Mouse (Mus musculus) thymus, postnatal 14 days (tissue): ENCODE results near the gene Tmem251.

ENCODE experiments used
- DNase-seq: peaks from one replicate; pipeline ENCODE4 v3.0.0; 2021

Gene Tmem251

DNA sequence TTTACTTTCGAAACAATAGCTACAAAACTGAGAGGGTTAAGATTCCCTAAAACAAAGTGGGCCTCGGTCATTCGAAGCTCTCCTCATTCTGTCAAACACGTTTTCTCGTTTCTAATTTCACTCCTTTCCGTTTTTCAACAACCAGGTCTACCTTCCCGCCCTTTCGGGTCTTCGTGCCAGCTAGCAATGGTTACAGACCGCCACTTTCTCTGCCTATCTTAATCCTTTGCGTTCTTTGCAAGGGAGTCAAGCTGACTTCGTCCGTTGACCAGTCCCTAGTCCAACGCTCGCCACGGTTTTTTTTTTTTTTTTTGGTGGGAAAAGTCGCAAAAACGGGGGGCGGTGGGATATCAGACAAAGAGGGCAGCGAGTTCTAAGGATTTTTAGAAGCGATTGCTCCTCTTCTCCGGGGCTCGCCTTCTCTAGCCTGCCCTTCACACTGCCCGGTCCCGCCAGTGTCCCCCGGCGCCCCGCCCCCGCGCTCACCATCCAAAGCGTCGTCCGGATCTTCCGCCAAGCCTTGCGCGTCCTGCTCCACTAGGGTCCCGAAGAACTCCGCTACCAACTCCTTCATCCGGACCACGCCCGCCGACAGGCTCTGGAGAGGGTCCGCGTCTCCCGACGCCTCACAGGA is 13.6 kb downstream of the Tmem251 start:
- DNase-seq: no peak

DNA sequence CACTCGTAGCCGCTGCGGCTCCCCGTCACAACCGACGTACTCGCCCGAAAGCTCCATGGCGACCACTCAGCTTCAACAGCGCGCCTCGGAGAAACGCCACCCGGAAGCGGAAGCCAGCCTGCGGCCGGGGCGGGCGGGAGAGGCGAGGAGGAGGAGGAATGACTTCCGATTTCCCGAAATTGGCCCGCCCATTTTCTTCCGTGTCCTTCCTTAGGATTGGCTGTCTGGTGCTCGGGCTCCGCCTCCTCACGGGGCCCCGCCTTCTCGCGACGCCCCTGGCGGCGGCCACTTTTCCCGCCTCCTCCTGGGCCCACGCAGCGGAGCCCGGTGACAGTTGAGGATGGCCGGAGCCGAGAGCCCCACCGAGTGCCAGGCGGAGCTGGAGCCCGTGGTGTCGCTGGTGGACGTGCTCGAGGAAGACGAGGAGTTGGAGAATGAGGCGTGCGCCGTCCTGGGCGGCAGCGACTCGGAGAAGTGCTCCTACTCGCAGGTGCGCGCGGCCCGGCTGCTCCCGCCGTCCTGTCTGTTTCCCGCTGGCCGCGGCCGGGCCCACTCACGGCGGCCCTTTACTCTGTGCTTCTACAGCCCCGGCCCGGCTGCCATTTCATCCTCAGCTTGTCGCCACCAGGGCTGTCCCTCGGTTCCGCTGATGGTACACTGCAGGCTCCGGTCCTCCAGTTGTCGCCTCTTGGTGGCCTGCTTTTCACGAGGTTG is 14.3 kb downstream of the Tmem251 start, which contains the start of the genes Gm28051, Gon7 and Ubr7:
Gene Gm28051, minus strand, starts transcription at position 77 of the 714 bp plus-strand sequence.
Gene Gon7, minus strand, starts transcription at position 115 of the 714 bp plus-strand sequence.
Gene Ubr7, plus strand, starts transcription at position 279 of the 714 bp plus-strand sequence.
- DNase-seq: peak; percentile 97

DNA sequence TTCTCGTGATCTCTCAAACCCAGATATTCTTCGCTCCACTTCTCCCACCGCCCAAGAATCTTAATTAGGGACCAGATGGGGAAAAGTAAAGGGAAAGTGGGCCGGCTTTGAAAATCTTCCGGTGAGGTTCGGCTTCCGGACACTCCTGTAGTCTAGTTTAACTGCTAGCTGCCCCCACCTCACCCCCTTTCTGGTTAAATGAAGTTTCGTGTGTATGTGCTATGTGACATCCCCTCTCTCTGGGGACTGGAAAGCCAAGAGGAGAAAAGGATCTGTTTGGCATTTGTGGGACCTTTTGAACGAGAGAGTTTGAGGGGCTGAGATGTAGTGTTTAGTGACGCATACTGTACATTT is 14.8 kb downstream of the Tmem251 start, which contains the start of gene Gm20604:
Gene Gm20604, minus strand, starts transcription at position 270 of the 354 bp plus-strand sequence.
- DNase-seq: no peak

DNA sequence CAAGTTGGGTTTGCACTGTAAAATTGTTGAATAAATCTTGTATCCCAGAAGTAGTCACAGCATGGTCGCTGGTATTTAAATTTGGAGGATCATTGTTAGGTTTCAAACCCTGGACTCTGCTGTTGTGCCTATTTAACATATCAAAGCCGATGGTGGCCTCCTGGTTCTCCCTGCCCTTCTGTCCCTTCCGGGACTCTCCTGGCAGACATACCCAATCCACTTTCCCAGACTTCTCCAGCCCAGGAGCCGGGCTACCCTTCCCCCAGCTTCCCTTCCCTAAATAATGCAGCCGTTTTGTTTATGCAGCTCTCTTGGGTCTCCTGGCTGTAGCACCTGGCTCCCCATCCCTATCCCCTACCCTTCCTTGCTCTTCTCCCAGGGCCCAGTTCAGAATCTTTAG is 15.4 kb downstream of the Tmem251 start:
- no peak for DNase-seq

DNA sequence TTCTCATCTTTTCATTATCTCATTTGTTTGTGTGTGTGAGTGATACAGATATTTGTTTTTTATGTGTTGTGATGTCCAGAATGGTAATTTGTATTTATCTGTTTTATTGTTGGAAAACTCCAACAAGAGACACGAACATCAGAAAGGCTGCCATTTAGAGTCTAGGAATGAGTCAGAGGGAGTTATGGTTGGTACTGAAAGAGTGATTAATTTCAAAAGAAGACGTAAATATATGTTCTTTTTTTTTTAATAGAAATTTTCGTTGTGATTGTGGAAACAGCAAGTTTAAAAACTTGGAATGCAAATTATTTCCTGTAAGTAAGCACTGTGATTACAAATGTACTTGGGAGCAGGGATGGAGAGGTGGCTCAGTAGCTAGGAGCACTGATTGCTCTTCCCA is 18.1 kb downstream of the Tmem251 start:
- no peak for DNase-seq

DNA sequence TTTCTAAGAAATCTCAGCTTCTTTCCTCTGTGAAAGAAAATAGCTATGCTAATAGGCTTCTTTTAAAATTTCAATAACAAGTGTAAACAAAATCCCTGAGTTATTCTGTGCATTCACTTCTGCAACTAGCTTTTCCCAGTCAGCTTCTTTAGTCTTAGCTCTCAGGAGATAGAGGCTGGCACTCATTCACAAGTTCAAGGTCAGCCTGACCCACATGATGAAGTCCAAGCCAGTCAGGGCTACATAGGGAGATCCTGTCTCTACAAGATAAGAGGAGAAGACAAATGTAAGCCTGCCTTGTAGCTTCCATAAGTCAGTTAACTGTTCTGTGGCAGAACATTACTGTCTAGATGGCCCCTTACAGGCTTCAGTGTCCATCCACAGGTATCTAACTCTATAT is 20.1 kb downstream of the Tmem251 start:
- no peak for DNase-seq

DNA sequence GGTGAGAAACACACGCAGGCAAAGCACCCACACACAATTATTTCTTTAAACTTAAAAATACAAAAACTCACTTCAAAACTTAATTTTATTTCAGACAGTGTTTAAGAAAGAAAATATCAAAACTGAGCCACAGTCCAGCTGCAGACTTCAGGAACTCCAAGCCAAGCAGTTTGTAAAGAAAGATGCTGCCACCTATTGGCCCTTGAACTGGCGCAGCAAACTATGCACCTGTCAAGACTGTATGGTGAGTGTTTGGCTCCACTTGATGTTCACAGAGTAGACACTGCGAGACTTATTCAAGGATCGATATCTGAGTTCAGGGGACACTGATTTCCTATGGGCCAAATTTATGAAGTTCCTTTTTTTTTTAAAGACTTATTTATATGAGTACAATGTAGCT is 25.4 kb downstream of the Tmem251 start:
- peak; percentile 61 for DNase-seq

DNA sequence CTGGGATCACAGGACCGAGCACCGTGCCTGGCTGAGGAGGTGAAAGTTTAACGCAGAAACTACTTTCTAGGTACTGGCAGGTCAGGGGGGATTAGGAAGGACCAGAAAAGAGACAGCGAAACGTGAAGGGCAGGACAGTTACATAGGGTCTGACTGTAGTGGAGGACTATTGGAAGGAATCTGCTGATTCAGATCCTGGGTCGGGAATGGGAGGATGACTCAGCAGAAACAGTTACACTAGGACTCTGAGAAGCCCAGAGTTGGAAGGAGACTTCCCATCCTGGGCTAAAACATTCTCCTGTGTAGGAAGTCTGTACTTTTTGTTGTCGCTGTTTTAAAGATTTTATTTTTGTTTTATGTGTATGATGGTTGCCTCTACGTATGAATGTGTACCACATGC is 28.0 kb downstream of the Tmem251 start:
- DNase-seq: no peak

DNA sequence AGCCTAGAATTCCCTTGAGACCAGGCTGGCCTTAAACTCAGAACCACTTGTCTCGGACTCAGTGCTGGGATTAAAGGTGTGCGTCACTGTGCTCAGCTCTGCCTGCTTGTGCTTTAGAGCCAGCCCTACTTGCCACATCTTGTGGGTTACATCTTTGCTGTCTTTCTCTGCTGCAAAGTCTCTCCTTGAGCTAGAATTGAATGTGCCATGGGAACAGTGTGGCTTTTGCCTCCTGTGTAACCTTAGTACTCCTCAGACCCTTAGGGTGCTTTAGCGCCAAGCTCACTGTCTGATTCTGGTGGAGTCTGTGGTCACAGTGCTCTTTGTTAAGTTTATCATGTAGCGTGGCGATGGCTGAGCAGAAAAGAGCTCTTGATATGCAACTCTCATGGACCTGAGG is 29.1 kb downstream of the Tmem251 start:
- DNase-seq: no peak

DNA sequence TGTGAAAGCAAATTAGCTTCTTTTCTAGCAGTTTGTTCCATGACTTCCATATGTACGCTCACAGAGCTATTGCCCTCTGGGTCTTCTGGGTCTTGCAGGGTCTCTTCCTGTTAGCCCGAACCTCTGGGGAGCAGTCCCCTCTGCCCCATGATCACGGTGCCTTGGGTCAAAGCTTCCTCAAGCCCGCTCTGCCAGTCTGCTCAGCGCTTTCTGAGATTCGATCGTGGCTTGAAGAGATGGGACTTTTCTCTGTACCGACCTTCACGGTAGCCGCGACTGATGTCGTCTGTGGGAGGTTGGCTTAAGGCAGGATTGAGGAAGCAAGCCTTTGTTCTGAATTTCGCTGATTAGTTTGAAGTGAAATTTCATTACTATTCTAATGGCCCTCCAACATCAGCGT is 32.5 kb downstream of the Tmem251 start:
- DNase-seq: no peak

DNA sequence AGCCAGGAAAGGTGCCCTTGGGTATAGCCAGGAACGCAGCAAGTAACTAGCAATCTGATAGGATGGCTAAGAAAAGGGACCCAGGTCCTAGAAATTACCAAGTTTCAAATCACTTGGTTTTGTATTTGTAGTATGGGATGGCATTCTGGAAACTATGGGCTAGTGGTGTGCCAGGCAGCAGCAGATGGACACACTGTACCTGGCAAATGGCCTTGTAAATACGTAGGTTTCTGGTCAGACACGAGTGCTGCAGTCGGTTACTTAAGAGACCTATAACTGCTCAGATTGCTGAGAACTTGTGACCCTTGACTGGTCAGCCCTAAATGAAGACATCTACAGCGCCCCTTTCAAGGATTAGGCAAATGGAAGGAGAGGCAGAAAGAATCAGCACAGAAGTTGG is 34.6 kb downstream of the Tmem251 start:
- DNase-seq: no peak

DNA sequence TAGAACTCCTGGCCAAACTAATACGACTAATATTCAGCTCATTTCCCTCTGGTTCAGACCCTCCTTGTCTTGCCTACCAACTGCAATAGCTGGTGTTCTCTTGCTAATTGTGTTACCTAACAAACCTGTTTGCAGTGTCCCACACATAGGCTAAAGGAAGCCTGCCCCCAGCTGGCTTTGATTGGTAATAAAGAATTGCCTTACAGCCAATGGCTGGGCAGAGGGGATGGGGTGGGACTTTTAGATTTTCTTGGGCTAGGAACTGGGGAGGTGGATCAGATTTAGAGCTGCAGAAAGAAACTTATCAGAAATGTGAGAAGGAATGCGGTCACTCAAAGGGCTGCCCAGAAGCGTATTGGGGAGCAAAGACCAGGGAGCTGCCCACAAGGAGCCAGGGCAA is 35.9 kb downstream of the Tmem251 start:
- peak; percentile 37 for DNase-seq

DNA sequence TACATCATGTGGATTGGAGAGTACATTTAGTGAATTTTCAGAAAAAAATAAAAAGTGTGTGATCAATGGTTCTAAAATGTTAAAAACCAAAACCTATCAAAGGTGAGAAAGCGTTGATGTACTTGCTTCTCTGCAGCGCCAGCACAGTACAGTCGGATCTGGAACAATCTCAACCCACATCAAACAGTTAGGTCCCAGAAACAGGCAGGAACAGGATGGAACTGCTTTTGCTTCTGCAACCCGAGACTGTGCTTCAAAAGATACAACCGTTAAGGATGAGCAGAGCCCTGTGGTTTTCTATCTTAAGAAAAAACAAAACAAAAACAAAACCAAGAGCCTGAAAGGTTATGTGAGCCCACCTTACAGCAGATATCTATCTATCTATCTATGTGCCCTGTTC is 39.3 kb downstream of the Tmem251 start:
- DNase-seq: peak; percentile 58

DNA sequence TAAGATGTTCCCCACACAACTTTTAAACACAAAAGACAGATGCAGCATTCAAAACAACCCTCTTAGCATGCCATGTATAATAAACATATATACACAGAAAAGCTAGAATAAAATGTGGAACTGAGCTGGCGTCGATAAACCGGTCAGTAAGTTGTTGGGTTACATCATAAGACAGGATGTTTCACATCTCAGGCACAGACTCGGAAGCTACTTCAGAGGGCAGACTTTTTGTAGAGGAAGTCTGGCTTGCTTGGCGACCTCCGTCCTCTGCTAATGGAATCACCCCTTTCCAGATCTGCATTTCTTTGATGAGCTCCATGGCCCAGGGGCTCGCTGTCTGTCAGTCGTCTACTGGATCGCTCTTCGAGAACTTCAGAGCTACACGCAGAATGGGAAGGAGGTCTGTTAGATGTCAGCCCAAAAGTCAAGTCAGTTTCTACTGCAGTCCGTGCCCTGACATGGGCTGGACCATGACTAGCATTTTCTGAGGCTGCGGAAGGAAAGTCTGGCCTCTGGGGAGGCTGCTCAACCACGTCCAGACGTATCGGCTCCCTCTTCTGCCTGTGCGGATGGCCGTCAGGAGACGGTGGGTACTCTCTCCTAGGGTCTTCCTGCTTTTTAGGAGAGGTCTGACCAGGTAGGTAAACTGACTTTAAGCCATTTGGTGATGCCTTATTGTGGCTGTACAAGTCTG is 41.5 kb downstream of the Tmem251 start:
- peak; percentile 39 for DNase-seq

DNA sequence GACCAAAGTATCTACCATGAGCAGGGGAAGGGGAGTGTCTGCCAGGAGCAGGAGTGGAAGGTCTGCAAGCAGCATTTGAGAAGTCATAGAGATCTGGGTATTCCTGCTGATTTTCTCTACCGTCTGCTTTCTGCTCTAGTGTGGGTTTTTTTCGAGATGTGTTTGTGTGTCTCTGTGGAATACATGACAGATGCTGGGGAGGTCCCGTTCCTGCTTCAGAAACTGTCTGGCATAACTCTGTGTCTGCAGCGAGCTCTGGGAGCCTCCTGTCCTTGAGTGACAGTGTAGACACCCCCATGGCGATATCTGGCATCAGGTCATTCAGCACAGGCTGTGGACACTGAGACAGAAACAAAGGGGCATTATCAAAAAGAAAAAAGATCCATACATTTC is 42.0 kb downstream of the Tmem251 start:
- no peak for DNase-seq

DNA sequence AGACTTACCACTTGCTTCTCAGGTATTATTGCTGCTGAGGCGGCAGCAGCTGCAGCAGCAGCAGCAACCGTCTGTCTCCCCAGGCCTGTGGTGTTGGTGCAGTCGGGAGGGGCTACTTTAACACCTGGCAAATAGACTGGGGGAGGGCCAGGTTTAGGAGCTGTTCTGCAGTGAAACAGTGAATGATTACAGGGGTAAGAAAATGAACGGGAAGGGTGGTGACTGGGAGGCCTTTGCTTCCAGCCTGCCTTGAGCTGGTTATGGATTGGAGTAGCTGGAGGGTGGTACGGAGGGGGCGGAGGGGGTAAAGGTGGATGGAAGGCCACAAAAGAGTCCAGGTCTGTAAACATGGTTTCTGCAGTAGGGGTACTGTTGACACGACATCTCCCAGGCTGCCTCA is 44.4 kb downstream of the Tmem251 start:
- peak; percentile 81 for DNase-seq
